Mouse (Mus musculus): ENCODE measurements at regions not wholly inside any gene's neighbourhood (a gene's known extent, or its start where the extent isn't known, plus 50 kb on each side); places are given as distances from the start of the nearest gene placed in this dataset.

GRCm38 (mm10) chr13:84057456-84057855, 164.6 kb upstream of the Tmem161b start:
- ATAC-seq (ENCODE audit: extremely low read depth, insufficient number of reproducible peaks, low FRiP score, poor library complexity, severe bottlenecking) = no peak

GRCm38 (mm10) chr13:84058251-84058650, 163.8 kb upstream of the Tmem161b start:
- ATAC-seq (ENCODE audit: extremely low read depth, insufficient number of reproducible peaks, low FRiP score, poor library complexity, severe bottlenecking) = no peak

GRCm38 (mm10) chr13:84059031-84059651, 163.0 kb upstream of the Tmem161b start:
- ATAC-seq (ENCODE audit: extremely low read depth, insufficient number of reproducible peaks, low FRiP score, poor library complexity, severe bottlenecking) = no peak

DNA sequence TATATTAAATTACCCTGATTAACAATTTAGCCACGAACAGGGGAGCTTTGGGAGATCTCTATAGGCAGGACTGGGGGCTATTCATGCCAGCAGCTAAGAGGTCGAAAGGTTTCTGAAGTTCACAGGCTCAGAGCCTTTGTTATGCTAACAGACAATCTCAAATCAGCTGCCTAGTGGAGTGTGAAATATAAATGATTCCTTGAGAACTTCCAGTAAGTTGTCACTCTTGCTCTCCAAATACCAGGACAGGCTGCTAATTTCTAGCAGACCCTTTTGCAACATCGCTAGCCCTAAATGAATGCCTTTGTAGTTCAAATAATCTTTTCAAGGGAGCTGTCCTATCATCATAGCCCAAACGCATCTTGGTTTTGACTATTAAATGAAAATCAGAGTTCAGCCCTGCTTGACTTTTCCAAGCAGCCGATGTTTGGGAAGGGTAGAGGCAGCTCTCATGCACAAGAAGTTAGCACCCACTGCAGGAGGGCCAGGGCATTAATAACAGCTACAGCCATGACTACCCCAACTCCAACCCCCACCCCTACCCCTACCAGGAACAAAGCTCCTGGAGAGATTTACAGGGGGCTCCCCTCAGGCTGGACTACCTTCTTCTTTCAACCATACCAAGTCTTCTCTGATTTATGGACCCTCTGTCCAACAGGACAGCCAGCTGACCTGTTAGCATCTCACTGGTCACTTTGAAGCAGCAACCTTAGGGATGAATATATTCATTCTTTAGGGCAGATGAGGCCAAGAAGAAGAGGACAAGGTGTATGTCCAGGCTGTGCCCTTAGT, 162.2 kb upstream of the Tmem161b start:
- ATAC-seq (ENCODE audit: extremely low read depth, insufficient number of reproducible peaks, low FRiP score, poor library complexity, severe bottlenecking) = no peak

GRCm38 (mm10) chr13:84060453-84060834, 161.7 kb upstream of the Tmem161b start:
- ATAC-seq (ENCODE audit: extremely low read depth, insufficient number of reproducible peaks, low FRiP score, poor library complexity, severe bottlenecking) = no peak

DNA sequence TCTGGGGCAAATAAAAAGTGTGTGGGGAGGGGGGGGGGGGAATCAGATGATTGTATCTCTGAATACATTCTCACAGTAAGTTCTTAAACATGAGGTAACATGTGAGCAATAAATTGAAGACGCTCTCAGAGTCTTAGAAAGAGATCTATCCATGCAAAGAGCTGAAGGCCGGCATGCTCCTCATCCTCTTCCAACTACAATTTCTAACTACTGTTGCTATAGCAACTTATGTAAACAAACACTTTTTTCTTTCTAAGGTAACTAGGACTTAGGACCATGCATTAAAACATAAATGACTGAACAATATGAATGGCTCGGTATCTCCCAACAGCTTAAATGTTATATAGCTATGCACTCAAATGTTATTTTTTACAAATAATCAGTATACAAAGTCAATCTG, 161.2 kb upstream of the Tmem161b start:
- no peak for ATAC-seq (ENCODE audit: extremely low read depth, insufficient number of reproducible peaks, low FRiP score, poor library complexity, severe bottlenecking)

DNA sequence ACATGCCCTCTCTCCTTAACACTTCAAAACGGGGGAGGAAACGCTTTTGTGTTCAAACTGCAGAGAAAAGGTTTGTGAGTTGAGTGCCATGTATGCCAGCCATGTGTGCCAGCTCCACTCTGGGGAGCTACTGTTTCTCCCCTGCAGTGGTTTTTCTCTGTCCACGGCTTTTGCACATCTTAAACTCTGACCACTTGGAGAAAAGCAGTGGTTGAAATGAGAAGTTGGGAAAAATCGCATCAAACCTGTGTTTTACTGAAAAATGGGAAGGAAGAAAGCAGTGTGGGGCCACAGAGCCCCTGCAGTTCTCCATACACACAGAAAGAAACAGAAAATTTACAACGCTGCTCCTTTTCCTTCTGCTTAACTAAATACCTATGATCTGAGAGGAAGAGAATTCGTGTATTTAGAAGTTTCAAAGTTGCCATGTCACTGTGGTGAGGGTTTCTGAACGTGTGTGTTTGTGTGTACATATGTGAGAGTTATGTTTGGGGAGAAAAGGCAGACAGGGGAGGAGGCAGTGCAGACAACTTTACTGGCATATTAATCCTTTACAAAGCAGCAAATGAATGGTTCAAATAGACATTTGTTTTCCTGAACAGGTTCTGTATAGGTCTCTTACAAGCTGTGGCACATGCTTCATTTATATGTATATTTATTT, 160.1 kb upstream of the Tmem161b start:
- no peak for ATAC-seq (ENCODE audit: extremely low read depth, insufficient number of reproducible peaks, low FRiP score, poor library complexity, severe bottlenecking)

DNA sequence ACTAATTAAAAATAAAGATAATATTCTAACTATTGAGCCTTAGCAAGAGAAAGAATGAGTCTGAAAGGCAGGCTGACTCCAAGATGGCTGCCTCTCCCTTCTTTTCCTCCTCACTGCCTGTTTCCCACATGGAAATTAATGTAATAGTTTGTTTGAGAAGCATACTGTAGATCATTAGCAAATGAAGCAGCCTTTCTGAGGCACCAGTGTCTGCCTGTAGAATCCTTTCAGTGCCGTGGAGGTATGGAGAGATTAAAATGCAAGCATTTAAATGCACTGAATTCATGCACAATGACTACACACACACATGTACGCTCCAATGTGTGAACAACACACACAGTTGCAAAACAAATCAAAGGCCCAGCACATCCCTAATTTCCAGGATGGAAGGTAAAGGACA, 159.5 kb upstream of the Tmem161b start:
- ATAC-seq (ENCODE audit: extremely low read depth, insufficient number of reproducible peaks, low FRiP score, poor library complexity, severe bottlenecking) = no peak

DNA sequence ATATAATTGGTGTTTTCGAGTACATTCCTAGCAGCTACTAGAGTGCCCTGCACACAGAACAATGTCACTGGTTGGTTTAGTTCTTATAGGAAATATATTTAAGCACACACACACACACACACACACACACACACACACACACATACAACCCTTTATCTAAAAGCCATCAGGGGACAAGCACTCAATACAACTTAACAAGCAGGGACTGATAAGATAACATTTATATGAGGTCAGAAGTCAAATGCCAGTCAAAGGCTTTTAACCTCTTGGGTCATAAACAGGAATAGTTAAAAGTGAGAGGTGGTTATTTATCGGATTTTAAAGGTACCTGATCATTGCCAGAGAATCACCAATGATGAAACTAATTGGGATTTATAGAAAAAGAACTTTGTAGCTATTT, 158.7 kb upstream of the Tmem161b start:
- ATAC-seq (ENCODE audit: extremely low read depth, insufficient number of reproducible peaks, low FRiP score, poor library complexity, severe bottlenecking) = no peak

GRCm38 (mm10) chr13:84064291-84064940, 157.7 kb upstream of the Tmem161b start:
- no peak for ATAC-seq (ENCODE audit: extremely low read depth, insufficient number of reproducible peaks, low FRiP score, poor library complexity, severe bottlenecking)

DNA sequence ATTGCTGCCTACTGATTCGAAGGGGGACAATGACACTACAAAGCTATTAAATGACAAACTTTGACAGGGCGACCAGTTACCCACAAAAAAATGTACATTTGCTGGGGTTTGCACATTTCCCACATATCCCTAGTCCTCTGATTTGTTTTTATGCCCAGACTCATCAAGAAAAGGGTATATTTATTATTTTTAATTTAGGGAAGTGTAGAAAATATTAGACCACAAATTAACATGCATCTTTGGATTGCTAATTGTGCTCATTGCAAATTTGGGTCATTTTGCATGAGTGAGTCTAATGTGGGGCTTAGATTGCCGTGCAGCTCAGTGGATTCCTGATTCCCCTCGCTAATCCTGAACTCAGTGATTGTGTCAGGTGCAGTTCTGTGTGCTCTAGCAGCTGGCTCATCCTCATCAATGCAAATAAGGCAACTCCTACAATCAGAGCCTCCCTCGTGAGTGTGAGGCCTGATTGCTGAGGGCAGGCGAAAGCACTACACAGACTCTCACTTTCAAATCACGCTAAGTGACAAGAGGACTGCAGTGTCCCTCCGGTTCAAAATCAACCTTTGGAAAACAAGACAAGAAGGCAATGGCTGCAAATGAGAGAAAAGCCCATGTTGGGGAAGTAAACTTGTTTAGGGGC, 156.7 kb upstream of the Tmem161b start:
- ATAC-seq (ENCODE audit: extremely low read depth, insufficient number of reproducible peaks, low FRiP score, poor library complexity, severe bottlenecking) = no peak

DNA sequence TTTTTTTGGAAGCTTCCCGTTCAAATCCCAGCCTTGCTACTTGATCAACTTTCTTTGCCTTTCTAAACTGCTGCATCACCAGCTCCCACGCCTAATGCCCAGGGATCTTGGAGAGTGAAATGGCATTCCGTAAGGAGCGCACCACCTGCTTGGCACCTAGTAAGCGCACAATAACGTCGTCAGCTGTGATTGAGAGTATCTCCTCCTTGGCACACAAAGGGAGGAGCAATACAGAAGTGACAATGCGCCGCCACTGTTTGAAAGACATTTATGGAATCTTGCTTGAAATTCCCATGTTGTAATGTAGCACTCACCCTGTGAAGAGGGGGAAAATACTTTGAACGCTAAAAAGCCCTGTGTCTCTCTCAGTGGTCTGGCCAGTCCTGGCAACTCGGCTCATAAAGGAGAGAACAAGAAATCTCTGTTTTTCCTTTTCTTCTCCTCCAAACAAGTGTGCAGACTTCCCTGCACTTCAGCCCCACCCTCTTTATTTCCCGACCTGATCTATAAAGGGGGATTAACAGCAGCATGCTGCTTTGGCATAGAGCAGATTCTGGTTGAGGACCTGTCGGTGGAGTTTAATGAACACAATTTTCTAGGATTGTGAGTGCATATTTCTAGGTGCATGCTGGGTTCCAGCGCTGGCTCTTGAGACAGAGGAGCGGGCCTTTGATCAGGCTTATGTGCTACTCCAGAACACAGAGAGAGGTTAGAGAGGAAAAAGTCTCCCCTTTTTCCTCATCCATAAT, 155.7 kb upstream of the Tmem161b start:
- no peak for ATAC-seq (ENCODE audit: extremely low read depth, insufficient number of reproducible peaks, low FRiP score, poor library complexity, severe bottlenecking)

DNA sequence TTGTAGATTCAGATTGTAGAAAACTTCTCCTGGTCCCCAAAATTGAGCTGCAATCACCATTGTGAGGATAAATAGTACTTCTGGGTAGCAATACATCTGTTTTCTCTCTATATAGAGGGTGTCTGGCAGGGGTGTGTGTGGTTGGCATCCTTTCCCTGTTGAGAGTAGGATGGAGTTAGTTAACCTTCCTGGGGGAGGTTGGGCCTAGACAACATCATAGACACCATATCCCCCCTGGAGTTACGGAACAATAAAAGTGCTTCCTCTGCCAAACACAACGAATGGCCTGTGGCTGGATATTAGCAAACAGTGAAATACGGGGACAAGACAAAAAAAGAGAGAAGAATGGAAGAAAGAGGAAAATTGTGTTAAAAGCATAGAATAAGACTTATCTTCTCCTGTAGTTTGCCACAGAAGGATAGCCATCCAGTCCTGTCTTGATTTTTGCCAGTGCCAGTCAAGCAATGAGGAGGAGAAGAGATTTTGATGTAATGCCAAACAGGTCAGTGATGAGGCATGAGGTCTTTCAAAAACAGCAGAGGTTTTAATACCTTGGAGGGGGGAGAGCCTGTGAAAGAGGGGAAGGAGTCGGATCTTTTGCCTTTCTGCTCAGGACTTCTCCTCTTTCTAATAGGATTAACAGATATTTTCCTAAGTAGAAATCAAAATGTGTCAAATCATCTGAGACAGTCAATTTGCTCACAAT, 155.0 kb upstream of the Tmem161b start:
- ATAC-seq (ENCODE audit: extremely low read depth, insufficient number of reproducible peaks, low FRiP score, poor library complexity, severe bottlenecking) = no peak

DNA sequence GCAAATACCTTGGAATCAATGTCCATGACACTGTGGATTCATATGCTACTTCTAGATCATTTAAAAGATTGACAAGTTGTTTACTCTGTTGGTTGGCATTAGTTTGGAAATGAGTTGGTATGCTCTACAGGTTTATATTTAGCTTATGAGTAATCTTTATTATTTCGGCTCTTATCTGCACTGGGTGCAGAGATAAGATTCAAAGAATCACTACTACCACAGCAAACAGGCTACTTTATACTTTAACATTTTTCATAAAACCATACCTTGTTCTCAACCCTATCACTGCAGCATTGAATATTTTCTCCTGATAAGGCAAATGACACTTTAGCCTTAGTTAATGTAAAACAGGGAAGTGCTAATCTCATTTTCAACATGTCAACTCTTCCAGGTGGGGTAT, 153.7 kb upstream of the Tmem161b start:
- ATAC-seq (ENCODE audit: extremely low read depth, insufficient number of reproducible peaks, low FRiP score, poor library complexity, severe bottlenecking) = no peak

Measured in neutrophil, adult 5-6 weeks (primary cell).